Mouse (Mus musculus) testis, adult 2 months (tissue): Measurements from ENCODE around the gene Atp6v0d1. TPM values are rescaled to one million over a fixed set of nuclear protein-coding genes. Genes with fewer than 3 reads are reported as not detected.
A peak's percentile ranks its signal among the peaks of the same experiment; 100 is the strongest.

Experiments used
- H3K27ac ChIP-seq: fragments of 200-500 bp; 2 replicates; pipeline ENCODE4 v1.5.1; 2012; ENCODE audit warnings: low read depth, low read length; ENCODE audit not compliant: control insufficient read depth, insufficient read depth
- H3K27me3 ChIP-seq: fragments of 200-500 bp; 2 replicates; pipeline ENCODE4 v1.6.1; 2012; ENCODE audit warnings: mild to moderate bottlenecking, low read length, moderate library complexity; ENCODE audit not compliant: control insufficient read depth, insufficient read depth
- H3K36me3 ChIP-seq: fragments of 200-500 bp; 2 replicates; pipeline ENCODE4 v1.6.1; 2012; ENCODE audit warnings: mild to moderate bottlenecking, low read length; ENCODE audit not compliant: control insufficient read depth, insufficient read depth
- H3K4me1 ChIP-seq: fragments of 200-500 bp; 2 replicates; pipeline ENCODE4 v1.6.1; 2012; ENCODE audit warnings: low read length; ENCODE audit not compliant: control insufficient read depth, insufficient read depth
- H3K4me3 ChIP-seq: fragments of 200-500 bp; 2 replicates; pipeline ENCODE4 v1.5.1; 2012; ENCODE audit warnings: low read depth, mild to moderate bottlenecking, low read length, moderate library complexity, mixed read lengths; ENCODE audit not compliant: control insufficient read depth
- CTCF ChIP-seq: fragments of 200-500 bp; IDR thresholded peaks from 2 replicates; pipeline ENCODE4 v1.5.1; 2012; ENCODE audit warnings: low read depth, mild to moderate bottlenecking, inconsistent platforms, low read length, moderate library complexity; ENCODE audit not compliant: control insufficient read depth, insufficient read depth, insufficient replicate concordance
- POLR2A ChIP-seq: fragments of 200-500 bp; IDR thresholded peaks from 2 replicates; pipeline ENCODE4 v1.6.1; 2012; ENCODE audit warnings: low read depth, mild to moderate bottlenecking, inconsistent platforms, low read length, moderate library complexity; ENCODE audit not compliant: control insufficient read depth
- polyA plus RNA-seq: library from polyadenylated mRNA; depleted of rRNA; stranded (reverse); fragments of >200 nt; gene quantifications from 2 replicates; pipeline ENCODE4 v1.2.3, GENCODE M21; 2012

Gene Atp6v0d1
- polyA plus RNA-seq, 1 experiment: 47.4 TPM

- H3K4me1 ChIP-seq: peaks cover 10% of the 10 kb centered on the region
- TF ChIP-seq CTCF: peak; percentile 84; the same call in 1 of the 2 replicates
- no peak for TF ChIP-seq POLR2A
- H3K36me3 ChIP-seq: no peaks in the 10 kb centered on the region
- no peak overlapping the region for H3K27ac ChIP-seq
- H3K4me3 ChIP-seq: no peak overlapping the region
- no peaks in the 10 kb centered on the region; the same call in 1 of the 2 replicates for H3K27me3 ChIP-seq
Measured at GRCm38 (mm10) chr8:105516018-105516645, 49.7 kb downstream of the Atp6v0d1 start.

- Histone ChIP-seq H3K4me3 (no peak overlapping the region), H3K4me1 (peaks cover 10% of the 10 kb centered on the region), H3K27me3 (no peaks in the 10 kb centered on the region; the same call in 1 of the 2 replicates), H3K27ac (no peak overlapping the region), H3K36me3 (no peaks in the 10 kb centered on the region)
- TF ChIP-seq POLR2A (no peak), CTCF (no peak)
Measured at GRCm38 (mm10) chr8:105514656-105515055, 51.2 kb downstream of the Atp6v0d1 start.

- no peaks in the 10 kb centered on the region for H3K36me3 ChIP-seq
- TF ChIP-seq POLR2A (no peak), CTCF (no peak)
- H3K4me3 ChIP-seq: no peak overlapping the region
- peak overlapping the region; percentile 23 for H3K27ac ChIP-seq
- H3K27me3 ChIP-seq: no peaks in the 10 kb centered on the region; the same call in 1 of the 2 replicates
- H3K4me1 ChIP-seq: peaks cover 12% of the 10 kb centered on the region
Measured at GRCm38 (mm10) chr8:105514194-105514593, 51.7 kb downstream of the Atp6v0d1 start.

GRCm38 (mm10) chr8:105509997-105510735 is 55.7 kb downstream of the Atp6v0d1 start:
- Histone ChIP-seq H3K4me3 (no peak overlapping the region), H3K36me3 (no peaks in the 10 kb centered on the region), H3K27me3 (no peaks in the 10 kb centered on the region), H3K27ac (peak overlapping the region; percentile 43; the same call in 1 of the 2 replicates), H3K4me1 (peaks cover 2% of the 10 kb centered on the region; the same call in 1 of the 2 replicates)
- TF ChIP-seq POLR2A (no peak), CTCF (no peak)

- no peak overlapping the region for H3K4me3 ChIP-seq
- no peaks in the 10 kb centered on the region for H3K27me3 ChIP-seq
- peaks cover 2% of the 10 kb centered on the region; the same call in 1 of the 2 replicates for H3K4me1 ChIP-seq
- peak overlapping the region; percentile 59 for H3K27ac ChIP-seq
- TF ChIP-seq POLR2A: no peak
- TF ChIP-seq CTCF: no peak
- no peaks in the 10 kb centered on the region for H3K36me3 ChIP-seq
Measured at GRCm38 (mm10) chr8:105508758-105509157, 57.1 kb downstream of the Atp6v0d1 start.

- Histone ChIP-seq H3K27me3 (no peaks in the 10 kb centered on the region), H3K27ac (no peak overlapping the region), H3K4me3 (no peak overlapping the region), H3K4me1 (peaks cover 2% of the 10 kb centered on the region; the same call in 1 of the 2 replicates), H3K36me3 (no peaks in the 10 kb centered on the region)
- no peak for TF ChIP-seq CTCF
Measured at GRCm38 (mm10) chr8:105506977-105507376, 58.9 kb downstream of the Atp6v0d1 start.

GRCm38 (mm10) chr8:105504617-105505016 is 61.2 kb downstream of the Atp6v0d1 start:
- no peak overlapping the region for H3K4me3 ChIP-seq
- no peaks in the 10 kb centered on the region for H3K27me3 ChIP-seq
- TF ChIP-seq CTCF: no peak
- no peak for TF ChIP-seq POLR2A
- no peak overlapping the region for H3K27ac ChIP-seq
- H3K4me1 ChIP-seq: peaks cover 1% of the 10 kb centered on the region; the same call in 1 of the 2 replicates
- no peaks in the 10 kb centered on the region for H3K36me3 ChIP-seq

- H3K36me3 ChIP-seq: no peaks in the 10 kb centered on the region
- TF ChIP-seq POLR2A (no peak), CTCF (no peak)
- H3K27ac ChIP-seq: no peak overlapping the region
- H3K4me1 ChIP-seq: peaks cover 5% of the 10 kb centered on the region
- no peak overlapping the region for H3K4me3 ChIP-seq
- no peaks in the 10 kb centered on the region for H3K27me3 ChIP-seq
Measured at GRCm38 (mm10) chr8:105499787-105500186, 66.1 kb downstream of the Atp6v0d1 start.
